Mouse (Mus musculus): ENCODE data around the gene Gm20518.

The Gm20518 gene

GRCm38 (mm10) chr16:17893923-17894322, 2.5 kb upstream of the Gm20518 start, which contains the start of gene Tssk1:
Tssk1 (plus strand) TSS chr16:17894223.
- WGBS = 79% methylated on average over 2 of the region's 2 CpGs

- 55% methylated on average over 3 of the region's 3 CpGs for WGBS
Measured at GRCm38 (mm10) chr16:17892606-17893005, 1.1 kb upstream of the Gm20518 start.

GRCm38 (mm10) chr16:17890917-17891566, 429 bp downstream of the Gm20518 start:
- WGBS = under 1% methylated on average over 44 of the region's 44 CpGs

GRCm38 (mm10) chr16:17890342-17890727, 1.1 kb downstream of the Gm20518 start:
- WGBS = 21% methylated on average over 2 of the region's 2 CpGs

- WGBS = 65% methylated on average over 6 of the region's 6 CpGs
Measured at GRCm38 (mm10) chr16:17889689-17890341, 1.7 kb downstream of the Gm20518 start.

- WGBS = 92% methylated on average over 6 of the region's 6 CpGs
Measured at GRCm38 (mm10) chr16:17884116-17884515, 7.4 kb downstream of the Gm20518 start.

GRCm38 (mm10) chr16:17879571-17879970, 11.9 kb downstream of the Gm20518 start:
- 44% methylated on average over 4 of the region's 4 CpGs for WGBS

- 84% methylated on average over 1 of the region's 1 CpGs for WGBS
Measured at GRCm38 (mm10) chr16:17876096-17876495, 15.4 kb downstream of the Gm20518 start.

- 87% methylated on average over 4 of the region's 4 CpGs for WGBS
Measured at GRCm38 (mm10) chr16:17875174-17875573, 16.3 kb downstream of the Gm20518 start.

GRCm38 (mm10) chr16:17872995-17873394, 18.5 kb downstream of the Gm20518 start:
- WGBS = 76% methylated on average over 4 of the region's 4 CpGs

GRCm38 (mm10) chr16:17871248-17871647, 20.2 kb downstream of the Gm20518 start:
- 81% methylated on average over 5 of the region's 5 CpGs for WGBS

GRCm38 (mm10) chr16:17865770-17866169, 25.7 kb downstream of the Gm20518 start:
- 67% methylated on average over 6 of the region's 6 CpGs for WGBS

- 72% methylated on average over 2 of the region's 2 CpGs for WGBS
Measured at GRCm38 (mm10) chr16:17865293-17865692, 26.2 kb downstream of the Gm20518 start.

- 90% methylated on average over 7 of the region's 7 CpGs for WGBS
Measured at GRCm38 (mm10) chr16:17857157-17857556, 34.3 kb downstream of the Gm20518 start.

GRCm38 (mm10) chr16:17853263-17853662, 38.2 kb downstream of the Gm20518 start:
- WGBS = 96% methylated on average over 2 of the region's 2 CpGs

- 72% methylated on average over 1 of the region's 1 CpGs for WGBS
Measured at GRCm38 (mm10) chr16:17851860-17852259, 39.6 kb downstream of the Gm20518 start.

- WGBS = 96% methylated on average over 5 of the region's 5 CpGs
Measured at GRCm38 (mm10) chr16:17851331-17851730, 40.1 kb downstream of the Gm20518 start.

- 85% methylated on average over 6 of the region's 6 CpGs for WGBS
Measured at GRCm38 (mm10) chr16:17849486-17849885, 42.0 kb downstream of the Gm20518 start.

GRCm38 (mm10) chr16:17848928-17849327, 42.5 kb downstream of the Gm20518 start:
- WGBS = 24% methylated on average over 1 of the region's 1 CpGs

- 83% methylated on average over 6 of the region's 6 CpGs for WGBS
Measured at GRCm38 (mm10) chr16:17848431-17848830, 43.0 kb downstream of the Gm20518 start.

- WGBS = 81% methylated on average over 10 of the region's 10 CpGs
Measured at GRCm38 (mm10) chr16:17843701-17844365, 47.6 kb downstream of the Gm20518 start.

- 89% methylated on average over 7 of the region's 7 CpGs for WGBS
Measured at GRCm38 (mm10) chr16:17842437-17842836, 49.0 kb downstream of the Gm20518 start.

GRCm38 (mm10) chr16:17839976-17840375, 51.5 kb downstream of the Gm20518 start:
- 66% methylated on average over 4 of the region's 4 CpGs for WGBS
